Mouse (Mus musculus): ENCODE measurements around the gene Crebbp. TPM values are rescaled to one million over a fixed set of nuclear protein-coding genes. Genes with fewer than 3 reads are reported as not detected.
"Not testable (repeated sequence)": the region's sequence is repeated elsewhere in the genome, so short reads cannot be mapped to it uniquely, and the experiment has no call there.

Gene Crebbp
- 10 to 100 TPM; 75.3 to 89.6 TPM for total RNA-seq (2021)

- peak; percentile 93 for DNase-seq (ENCODE audit: extremely low spot score in 1 of 2, low spot score in 1 of 2)
Measured at GRCm38 (mm10) chr16:4213799-4214551, at the start of gene Crebbp. Gene Crebbp (minus strand): TSS chr16:4213997.

GRCm38 (mm10) chr16:4263486-4263885, 49.7 kb upstream of the Crebbp start:
- no peak for DNase-seq (ENCODE audit: extremely low spot score in 1 of 2, low spot score in 1 of 2)

- no peak for DNase-seq (ENCODE audit: extremely low spot score in 1 of 2, low spot score in 1 of 2)
Measured at GRCm38 (mm10) chr16:4257546-4257945, 43.7 kb upstream of the Crebbp start.

- no peak for DNase-seq (ENCODE audit: extremely low spot score in 1 of 2, low spot score in 1 of 2)
Measured at GRCm38 (mm10) chr16:4248791-4249190, 35.0 kb upstream of the Crebbp start.

- not testable (repeated sequence) for DNase-seq (ENCODE audit: extremely low spot score in 1 of 2, low spot score in 1 of 2)
Measured at GRCm38 (mm10) chr16:4245241-4245640, 31.4 kb upstream of the Crebbp start.

GRCm38 (mm10) chr16:4236131-4236530, 22.3 kb upstream of the Crebbp start:
- DNase-seq (ENCODE audit: extremely low spot score in 1 of 2, low spot score in 1 of 2), result no peak

- DNase-seq (ENCODE audit: extremely low spot score in 1 of 2, low spot score in 1 of 2), result no peak
Measured at GRCm38 (mm10) chr16:4235587-4235986, 21.8 kb upstream of the Crebbp start.

GRCm38 (mm10) chr16:4225841-4226240, 12.0 kb upstream of the Crebbp start:
- DNase-seq (ENCODE audit: extremely low spot score in 1 of 2, low spot score in 1 of 2), result no peak

- no peak for DNase-seq (ENCODE audit: extremely low spot score in 1 of 2, low spot score in 1 of 2)
Measured at GRCm38 (mm10) chr16:4214631-4215240, 939 bp upstream of the Crebbp start.

- DNase-seq (ENCODE audit: extremely low spot score in 1 of 2, low spot score in 1 of 2), result peak; percentile 53 to 57
Measured at GRCm38 (mm10) chr16:4212963-4213798, 616 bp downstream of the Crebbp start.

- no peak for DNase-seq (ENCODE audit: extremely low spot score in 1 of 2, low spot score in 1 of 2)
Measured at GRCm38 (mm10) chr16:4212167-4212962, 1.4 kb downstream of the Crebbp start.

- DNase-seq (ENCODE audit: extremely low spot score in 1 of 2, low spot score in 1 of 2), result no peak
Measured at GRCm38 (mm10) chr16:4210290-4210689, 3.5 kb downstream of the Crebbp start.

GRCm38 (mm10) chr16:4203592-4203991, 10.2 kb downstream of the Crebbp start:
- DNase-seq (ENCODE audit: extremely low spot score in 1 of 2, low spot score in 1 of 2), result no peak

- no peak for DNase-seq (ENCODE audit: extremely low spot score in 1 of 2, low spot score in 1 of 2)
Measured at GRCm38 (mm10) chr16:4199995-4200394, 13.8 kb downstream of the Crebbp start.

- DNase-seq (ENCODE audit: extremely low spot score in 1 of 2, low spot score in 1 of 2), result no peak
Measured at GRCm38 (mm10) chr16:4199566-4199965, 14.2 kb downstream of the Crebbp start.

- no peak for DNase-seq (ENCODE audit: extremely low spot score in 1 of 2, low spot score in 1 of 2)
Measured at GRCm38 (mm10) chr16:4198004-4198403, 15.8 kb downstream of the Crebbp start.

- DNase-seq (ENCODE audit: extremely low spot score in 1 of 2, low spot score in 1 of 2), result no peak
Measured at GRCm38 (mm10) chr16:4190166-4190565, 23.6 kb downstream of the Crebbp start.

GRCm38 (mm10) chr16:4175134-4175533, 38.7 kb downstream of the Crebbp start:
- DNase-seq (ENCODE audit: extremely low spot score in 1 of 2, low spot score in 1 of 2), result no peak

- DNase-seq (ENCODE audit: extremely low spot score in 1 of 2, low spot score in 1 of 2), result no peak
Measured at GRCm38 (mm10) chr16:4169530-4169929, 44.3 kb downstream of the Crebbp start.

GRCm38 (mm10) chr16:4168476-4168875, 45.3 kb downstream of the Crebbp start:
- DNase-seq (ENCODE audit: extremely low spot score in 1 of 2, low spot score in 1 of 2), result no peak
